Mouse (Mus musculus) thymus, adult 2 months (tissue): ENCODE measurements around the gene Adnp. TPM values are rescaled to one million over a fixed set of nuclear protein-coding genes. Genes with fewer than 3 reads are reported as not detected.

ENCODE experiments used
- DNase-seq: peaks from one replicate; pipeline ENCODE4 v3.0.0; 2021
- H3K27ac ChIP-seq: fragments of 200-500 bp; 2 replicates; pipeline ENCODE4 v1.5.1; 2012; ENCODE audit warnings: low read length, control low read depth; ENCODE audit not compliant: control insufficient read depth, insufficient read depth
- H3K27me3 ChIP-seq: fragments of 200-500 bp; 2 replicates; pipeline ENCODE4 v1.6.1; 2012; ENCODE audit warnings: mild to moderate bottlenecking, low read length, moderate library complexity, mixed read lengths; ENCODE audit not compliant: control insufficient read depth, insufficient read depth
- H3K36me3 ChIP-seq: fragments of 200-500 bp; 2 replicates; pipeline ENCODE4 v1.6.1; 2012; ENCODE audit warnings: mild to moderate bottlenecking, low read length, moderate library complexity; ENCODE audit not compliant: control insufficient read depth, insufficient read depth
- H3K4me1 ChIP-seq: fragments of 200-500 bp; replicated peaks from 2 replicates; pipeline ENCODE4 v1.6.1; 2012; ENCODE audit warnings: low read length; ENCODE audit not compliant: control insufficient read depth, insufficient read depth
- H3K4me3 ChIP-seq: fragments of 200-500 bp; 2 replicates; pipeline ENCODE4 v1.5.1; 2012; ENCODE audit warnings: mild to moderate bottlenecking, low read length, control low read depth, moderate library complexity; ENCODE audit not compliant: control insufficient read depth, insufficient read depth
- CTCF ChIP-seq: fragments of 200-500 bp; IDR thresholded peaks from 2 replicates; pipeline ENCODE4 v1.5.1; 2012; ENCODE audit warnings: mild to moderate bottlenecking, control low read depth, low read length, moderate library complexity, borderline replicate concordance; ENCODE audit not compliant: control insufficient read depth, poor library complexity, insufficient read depth; ENCODE audit errors: extremely low read depth
- POLR2A ChIP-seq: fragments of 200-500 bp; IDR thresholded peaks from 2 replicates; pipeline ENCODE4 v1.6.1; 2012; ENCODE audit warnings: mild to moderate bottlenecking, low read length, control low read depth, moderate library complexity; ENCODE audit not compliant: control insufficient read depth, poor library complexity, insufficient read depth; ENCODE audit errors: extremely low read depth
- WGBS: fragments of 180-500 bp; shearing (Covaris S2); methylation state at CpG from one replicate; pipeline ENCODE4 v1.1.7; 2018; 5-methylcytosine and 5-hydroxymethylcytosine counted together
- polyA plus RNA-seq: library from polyadenylated mRNA; depleted of rRNA; stranded (reverse); fragments of >200 nt; gene quantifications from 2 replicates; pipeline ENCODE4 v1.2.3, GENCODE M21; 2012

The Adnp gene
- polyA plus RNA-seq, 1 experiment: 36.0 TPM

DNA sequence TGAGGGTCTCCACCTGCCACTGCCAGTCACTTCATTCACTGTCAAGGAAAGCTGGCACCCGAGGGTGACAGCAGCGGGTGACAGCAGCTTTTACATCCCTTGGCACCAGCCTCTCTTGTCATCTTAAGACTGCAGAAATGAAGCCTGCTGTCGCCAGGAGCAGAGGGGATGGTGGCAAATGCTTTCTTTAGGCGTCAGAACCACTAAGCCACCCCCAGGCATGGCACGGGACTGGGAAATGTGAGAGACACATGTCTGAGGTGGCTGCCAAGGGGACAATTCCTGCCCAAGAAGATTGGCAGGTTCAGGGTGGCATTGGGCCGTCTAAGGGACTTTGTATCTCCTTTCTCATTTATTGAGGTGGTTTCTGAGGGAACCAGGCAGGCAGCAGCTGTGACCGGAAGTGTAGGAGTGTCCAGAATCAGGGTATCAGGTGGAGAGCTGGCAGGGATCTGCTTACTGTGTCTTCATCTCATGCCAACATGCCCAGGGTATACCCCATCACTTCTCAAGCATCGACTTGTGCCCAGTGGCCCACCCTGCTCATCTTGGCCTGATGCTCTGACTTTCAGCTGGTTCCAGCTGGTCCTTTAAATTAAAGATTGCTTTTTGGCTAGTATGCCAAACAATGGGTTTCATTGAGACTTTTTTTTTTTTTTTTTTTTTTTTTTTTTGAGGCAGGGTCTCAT, 41.4 kb upstream of the Adnp start:
- TF ChIP-seq CTCF (no peak), POLR2A (no peak)
- 88% methylated on average over 8 of the region's 8 CpGs for WGBS
- H3K27me3 ChIP-seq: no peaks in the 10 kb centered on the region
- no peaks in the 10 kb centered on the region for H3K36me3 ChIP-seq
- no peaks in the 10 kb centered on the region for H3K4me1 ChIP-seq
- no peak overlapping the region for H3K4me3 ChIP-seq
- no peak overlapping the region for H3K27ac ChIP-seq
- no peak for DNase-seq

- Histone ChIP-seq H3K4me3 (no peak overlapping the region), H3K27ac (no peak overlapping the region), H3K4me1 (no peaks in the 10 kb centered on the region), H3K27me3 (0 out of 2 replicates have a peak, but pooled peaks cover 2% of the 10 kb centered on the region), H3K36me3 (no peaks in the 10 kb centered on the region)
- DNase-seq: no peak
- TF ChIP-seq CTCF (no peak), POLR2A (no peak)
- 76% methylated on average over 8 of the region's 8 CpGs for WGBS
These were observed 38.7 kb upstream of the Adnp start for GRCm38 (mm10) chr2:168245571-168245970.

GRCm38 (mm10) chr2:168243278-168243677, 36.4 kb upstream of the Adnp start:
- Histone ChIP-seq H3K27ac (no peak overlapping the region), H3K4me1 (no peaks in the 10 kb centered on the region), H3K27me3 (0 out of 2 replicates have a peak, but pooled peaks cover 2% of the 10 kb centered on the region), H3K36me3 (no peaks in the 10 kb centered on the region), H3K4me3 (no peak overlapping the region)
- TF ChIP-seq CTCF: no peak
- TF ChIP-seq POLR2A: no peak
- 85% methylated on average over 4 of the region's 4 CpGs for WGBS
- no peak for DNase-seq

GRCm38 (mm10) chr2:168242841-168243240, 35.9 kb upstream of the Adnp start:
- Histone ChIP-seq H3K36me3 (no peaks in the 10 kb centered on the region), H3K4me3 (no peak overlapping the region), H3K27ac (no peak overlapping the region), H3K27me3 (0 out of 2 replicates have a peak, but pooled peaks cover 2% of the 10 kb centered on the region), H3K4me1 (no peaks in the 10 kb centered on the region)
- no peak for DNase-seq
- no peak for TF ChIP-seq POLR2A
- no peak for TF ChIP-seq CTCF

DNA sequence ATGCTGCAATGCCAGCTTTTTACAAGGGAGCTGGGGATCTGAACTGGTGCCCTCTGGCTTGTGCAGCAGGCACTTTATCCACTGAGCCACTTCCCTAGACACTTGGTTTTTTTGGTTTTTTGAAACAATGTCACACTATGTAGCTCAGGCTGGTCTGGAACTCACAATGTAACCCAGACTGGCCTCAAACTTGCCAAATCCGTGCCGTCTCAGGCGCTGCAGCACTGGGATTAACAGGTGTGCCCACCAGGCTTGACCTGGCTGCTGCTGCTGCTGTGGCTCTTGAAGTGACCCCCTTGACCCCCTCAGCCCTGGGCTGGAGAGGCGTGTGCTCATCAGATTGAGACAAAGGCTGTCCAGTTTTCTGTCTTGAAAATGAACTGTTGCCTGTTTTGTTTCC, 31.4 kb upstream of the Adnp start:
- 94% methylated on average over 4 of the region's 4 CpGs for WGBS

DNA sequence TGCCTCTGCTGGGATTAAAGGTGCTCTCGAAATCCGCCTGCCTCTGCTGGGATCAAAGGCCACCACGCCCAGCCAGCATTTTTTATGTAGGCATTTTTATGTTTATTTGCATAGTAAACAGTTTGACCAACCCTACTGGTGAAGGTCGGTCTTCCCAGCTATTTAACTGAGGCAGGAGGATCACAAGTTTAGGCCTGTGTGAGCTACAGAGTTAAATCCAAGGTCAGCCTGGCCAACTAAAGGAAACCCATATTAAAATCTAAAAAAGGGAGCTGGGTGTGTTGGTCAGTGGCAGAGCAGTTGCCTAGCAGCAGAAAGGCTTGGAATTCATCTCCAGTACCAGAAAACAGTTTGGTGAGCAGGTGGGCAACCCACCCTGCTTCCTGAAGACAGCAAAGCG, 26.4 kb upstream of the Adnp start:
- no peak for DNase-seq
- H3K36me3 ChIP-seq: no peaks in the 10 kb centered on the region; the same call in 1 of the 2 replicates
- WGBS: 97% methylated on average over 5 of the region's 5 CpGs
- no peaks in the 10 kb centered on the region for H3K27me3 ChIP-seq
- peaks cover 17% of the 10 kb centered on the region for H3K4me1 ChIP-seq
- H3K27ac ChIP-seq: no peak overlapping the region
- TF ChIP-seq CTCF: no peak
- no peak for TF ChIP-seq POLR2A
- no peak overlapping the region for H3K4me3 ChIP-seq

More for the DNA sequence above, 31.4 kb upstream of the Adnp start:
- Histone ChIP-seq H3K27me3 (0 out of 2 replicates have a peak, but pooled peaks cover 2% of the 10 kb centered on the region), H3K4me1 (no peaks in the 10 kb centered on the region), H3K27ac (no peak overlapping the region), H3K36me3 (no peaks in the 10 kb centered on the region; the same call in 1 of the 2 replicates), H3K4me3 (no peak overlapping the region)
- no peak for DNase-seq
- TF ChIP-seq CTCF: no peak
- TF ChIP-seq POLR2A: no peak

- DNase-seq: peak; percentile 6
- no peak overlapping the region for H3K27ac ChIP-seq
- WGBS: 60% methylated on average over 33 of the region's 33 CpGs
- TF ChIP-seq POLR2A (no peak), CTCF (no peak)
- H3K4me1 ChIP-seq: peaks cover 17% of the 10 kb centered on the region
- H3K36me3 ChIP-seq: peaks cover 4% of the 10 kb centered on the region
- H3K4me3 ChIP-seq: peak overlapping the region; percentile 92
- no peaks in the 10 kb centered on the region for H3K27me3 ChIP-seq
These were observed 24.5 kb upstream of the Adnp start for GRCm38 (mm10) chr2:168231471-168231829.
